Mouse (Mus musculus): ENCODE data around the gene B3galt4.

Gene B3galt4

DNA sequence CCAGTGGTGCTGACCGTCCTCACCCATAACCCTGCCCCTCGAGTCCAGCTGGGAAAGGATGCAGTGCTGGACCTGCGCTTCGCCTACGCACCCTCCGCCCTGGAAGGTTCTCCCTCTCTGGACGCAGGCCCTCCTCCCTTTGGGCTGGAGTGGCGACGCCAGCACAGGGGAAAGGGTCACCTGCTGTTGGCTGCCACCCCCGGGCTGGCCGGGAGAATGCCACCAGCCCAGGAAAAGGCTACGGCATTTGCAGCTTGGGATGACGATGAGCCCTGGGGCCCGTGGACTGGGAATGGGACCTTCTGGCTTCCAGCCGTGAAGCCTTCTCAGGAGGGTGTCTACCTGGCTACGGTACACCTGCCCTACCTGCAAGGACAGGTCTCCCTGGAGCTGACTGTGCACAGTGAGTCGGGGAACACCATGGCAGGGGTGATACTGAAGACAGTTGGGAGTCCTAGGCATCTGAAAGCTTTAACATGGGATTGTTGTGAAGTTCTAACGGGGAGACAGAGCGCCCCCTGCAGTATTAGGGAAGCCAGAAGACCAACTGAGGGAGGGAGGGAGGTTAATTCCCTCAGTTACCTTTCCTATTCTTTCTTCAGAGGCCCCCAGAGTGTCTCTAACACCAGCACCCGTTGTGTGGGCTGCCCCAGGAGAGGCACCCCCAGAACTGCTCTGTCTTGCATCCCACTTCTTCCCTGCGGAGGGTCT is 25.7 kb downstream of the B3galt4 start:
- CTCF ChIA-PET = interaction anchor here (0.6 to 6.7 kb wide), 70 partner anchors 10 to 1165 kb away, joined by 3 to 51 read pairs (median 4); partner anchors contain the start of genes Tapbp (in 3 of the 4), Zbtb22 (in 3 of the 4), B3galt4 (in 2 of the 4) and Daxx (in 2 of the 4)

DNA sequence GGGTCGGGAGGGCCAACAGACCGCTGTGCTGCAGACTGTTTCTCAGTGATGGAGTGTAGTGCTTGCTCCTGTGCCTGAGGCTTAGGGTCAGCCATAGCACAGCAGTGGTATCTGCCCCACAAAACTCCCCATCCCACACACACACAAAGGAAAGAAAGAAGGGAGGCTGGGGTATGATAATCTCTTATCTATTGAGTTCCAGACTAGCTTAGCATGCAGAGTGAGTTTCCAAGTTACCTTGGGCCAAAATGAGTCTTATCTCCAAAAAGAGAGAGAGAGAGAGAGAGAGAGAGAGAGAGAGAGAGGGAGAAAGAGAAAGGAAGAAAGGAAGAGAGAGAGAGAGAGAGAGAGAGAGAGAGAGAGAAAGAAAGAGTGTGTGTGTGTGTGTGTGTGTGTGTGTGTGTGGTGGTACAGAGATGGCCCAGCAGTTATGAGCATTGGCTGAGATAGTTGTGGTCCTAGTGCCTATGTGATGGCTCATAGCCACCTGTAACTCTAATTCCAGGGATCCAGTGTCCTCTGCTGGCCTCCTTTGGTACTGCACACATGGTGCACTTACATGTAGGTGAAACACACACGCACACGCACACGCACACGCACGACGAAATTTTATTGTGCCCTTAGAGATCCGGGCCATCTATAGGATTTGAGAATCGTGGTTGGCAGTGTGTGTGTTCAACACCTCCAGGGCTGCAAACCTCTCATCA is 26.6 kb downstream of the B3galt4 start:
- CTCF ChIA-PET = interaction anchor here (0.8 to 6.7 kb wide), 35 partner anchors 9 to 211 kb away, joined by 3 to 51 read pairs (median 4); partner anchors contain the start of genes Tapbp (in 3 of the 4), Zbtb22 (in 3 of the 4), Daxx (in 2 of the 4) and Rps18 (in 2 of the 4)
- POLR2A ChIA-PET = interaction anchor here (0.6 to 20.4 kb wide), 33 partner anchors 9 to 1866 kb away, joined by 3 to 528 read pairs (median 4); partner anchors contain the start of genes Ndufa7 (in 2 of the 4), Rps18 (in 2 of the 4), Tapbp (in 2 of the 4) and Vps52 (in 2 of the 4)

More for the DNA sequence above, 25.7 kb downstream of the B3galt4 start:
- POLR2A ChIA-PET = interaction anchor here (0.7 to 20.4 kb wide), 38 partner anchors 9 to 166 kb away, joined by 3 to 528 read pairs (median 4); partner anchors contain the start of genes Ndufa7 (in 3 of the 4), Rps18 (in 3 of the 4), Vps52 (in 3 of the 4) and B3galt4 (in 2 of the 4)

DNA sequence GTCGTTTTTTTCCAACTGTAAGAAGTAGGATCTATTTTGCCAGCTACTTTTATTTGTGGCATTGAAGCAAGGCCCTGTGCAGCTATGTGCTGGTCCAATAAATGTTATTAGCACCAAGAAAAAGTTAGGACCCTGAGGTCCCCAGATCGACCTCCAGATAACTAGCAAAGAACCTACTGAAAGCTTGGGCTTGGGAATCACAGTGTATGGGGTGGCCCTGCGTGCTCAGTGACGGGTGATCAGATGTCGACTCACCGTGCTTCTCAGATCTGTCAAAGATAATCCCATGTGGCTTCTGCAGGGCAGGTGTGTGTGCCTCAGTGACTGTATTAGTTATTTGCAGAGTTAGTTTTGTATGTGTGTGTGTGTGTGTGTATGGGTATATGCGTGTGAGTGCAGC is 29.9 kb downstream of the B3galt4 start:
- ChIA-PET POLR2A (interaction anchor here in 1 of 4 experiments (1.1 to 6.8 kb wide), 4 partner anchors 12 to 98 kb away, joined by 4 to 57 read pairs (median 25); partner anchors contain the start of genes Daxx, Ndufa7, Rps18 and Rps28), CTCF (interaction anchor here in 3 of 4 experiments (0.6 to 6.7 kb wide), 8 partner anchors 10 to 101 kb away, joined by 3 to 51 read pairs (median 5); partner anchors contain the start of gene Daxx (in 2 of the 3))

DNA sequence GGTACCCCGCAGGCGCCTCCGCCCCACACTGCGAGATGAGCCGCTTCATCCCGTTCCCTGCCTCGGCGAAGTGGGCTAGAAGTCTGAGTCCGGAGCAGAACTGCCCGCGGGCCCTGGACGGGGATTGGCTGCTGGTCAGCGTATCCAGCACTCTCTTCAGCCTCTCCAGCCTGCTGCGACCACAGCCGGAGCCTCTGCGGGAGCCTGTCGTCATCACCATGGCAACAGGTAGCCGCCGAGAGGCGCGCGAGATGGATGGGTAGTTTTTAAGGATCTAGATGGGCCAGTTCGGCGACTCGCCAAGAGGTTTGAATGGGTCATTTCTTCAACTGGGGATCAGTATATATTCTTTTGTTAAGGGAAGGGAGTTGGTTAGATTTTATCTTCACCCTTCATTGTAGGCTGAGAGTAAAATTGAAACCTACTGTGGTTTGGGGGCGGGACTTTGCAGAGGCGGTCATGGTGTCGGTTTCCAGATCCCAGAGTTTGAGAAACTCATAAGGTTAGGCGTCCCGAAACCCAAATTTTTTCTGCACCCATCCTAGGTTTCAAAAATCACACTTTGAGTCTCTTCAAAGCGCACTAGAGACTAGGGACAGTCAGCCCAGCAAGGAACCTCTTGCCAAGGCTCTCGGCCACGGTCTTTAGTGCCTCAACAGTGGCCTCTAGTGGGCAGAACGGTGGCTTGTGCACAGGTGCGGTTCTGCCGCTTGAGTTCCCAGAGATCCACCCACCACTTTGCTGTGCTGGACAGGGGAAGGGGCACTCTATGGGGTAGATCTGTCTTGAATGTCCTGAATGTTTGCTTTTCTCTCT is 30.8 kb downstream of the B3galt4 start:
- ChIA-PET POLR2A (interaction anchor here in 3 of 4 experiments (1.1 to 6.8 kb wide), 19 partner anchors 9 to 161 kb away, joined by 3 to 79 read pairs (median 7); partner anchors contain the start of genes Daxx (in 3 of the 3), Ndufa7 (in 2 of the 3), Rgl2 (in 2 of the 3) and Rps18 (in 2 of the 3)), CTCF (interaction anchor here in 3 of 4 experiments (0.5 to 6.7 kb wide), 8 partner anchors 10 to 211 kb away, joined by 3 to 51 read pairs (median 6); partner anchors contain the start of gene Daxx (in 1 of the 3))

DNA sequence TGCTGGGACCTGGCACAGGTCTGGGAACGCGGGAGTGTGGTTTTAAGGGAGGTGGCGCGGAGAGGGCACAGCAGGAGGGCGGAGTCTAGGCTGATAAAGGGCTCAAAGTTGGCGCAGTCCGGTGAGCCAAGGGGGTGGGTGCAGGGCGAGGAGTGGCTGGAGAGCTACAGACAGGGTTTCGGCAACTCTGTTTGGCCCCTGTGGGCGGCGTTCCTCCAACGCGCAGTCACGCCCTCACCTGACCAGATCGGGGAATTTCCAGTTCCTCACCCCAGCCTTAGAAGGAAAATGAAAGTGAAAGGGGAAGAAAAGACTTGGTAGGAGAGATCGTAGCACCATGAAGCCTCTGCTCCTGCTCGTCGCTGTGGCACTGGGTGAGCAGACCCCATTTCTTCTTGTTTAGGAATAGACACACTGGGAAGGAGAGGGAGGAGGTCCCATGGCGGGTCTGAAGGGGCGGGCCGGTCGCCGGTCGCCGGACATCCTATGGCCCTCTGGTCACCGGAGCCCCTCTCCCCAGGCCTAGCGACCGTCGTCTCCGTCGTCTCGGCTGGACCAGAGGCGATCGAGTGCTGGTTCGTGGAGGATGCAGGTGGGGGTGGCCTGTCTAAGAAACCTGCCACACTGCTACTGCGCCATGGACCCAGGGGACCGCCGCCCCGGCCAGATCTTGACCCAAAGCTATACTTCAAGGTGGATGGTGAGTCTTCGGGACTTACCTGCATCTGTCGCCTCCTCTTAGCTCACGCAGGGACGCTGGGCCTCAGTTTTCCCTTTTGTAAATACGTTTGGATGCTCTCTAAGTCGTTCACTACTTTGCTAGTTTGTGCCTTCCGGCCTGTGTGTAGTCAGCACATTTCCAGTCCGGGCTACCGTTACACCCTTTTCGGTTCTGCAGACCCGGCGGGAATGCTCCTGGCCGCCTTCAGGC is 31.7 kb downstream of the B3galt4 start:
- ChIA-PET POLR2A (interaction anchor here in 3 of 4 experiments (0.6 to 6.2 kb wide), 36 partner anchors 10 to 234 kb away, joined by 3 to 79 read pairs (median 4); partner anchors contain the start of genes Daxx (in 3 of the 3), Rgl2 (in 3 of the 3), B3galt4 (in 2 of the 3) and Cd320 (in 2 of the 3)), CTCF (interaction anchor here in 3 of 4 experiments (0.7 to 2.1 kb wide), 12 partner anchors 9 to 276 kb away, joined by 3 to 18 read pairs (median 4); partner anchors contain the start of genes Daxx (in 1 of the 3), Kank3 (in 1 of the 3), Kifc1 (in 1 of the 3) and Rgl2 (in 1 of the 3))

DNA sequence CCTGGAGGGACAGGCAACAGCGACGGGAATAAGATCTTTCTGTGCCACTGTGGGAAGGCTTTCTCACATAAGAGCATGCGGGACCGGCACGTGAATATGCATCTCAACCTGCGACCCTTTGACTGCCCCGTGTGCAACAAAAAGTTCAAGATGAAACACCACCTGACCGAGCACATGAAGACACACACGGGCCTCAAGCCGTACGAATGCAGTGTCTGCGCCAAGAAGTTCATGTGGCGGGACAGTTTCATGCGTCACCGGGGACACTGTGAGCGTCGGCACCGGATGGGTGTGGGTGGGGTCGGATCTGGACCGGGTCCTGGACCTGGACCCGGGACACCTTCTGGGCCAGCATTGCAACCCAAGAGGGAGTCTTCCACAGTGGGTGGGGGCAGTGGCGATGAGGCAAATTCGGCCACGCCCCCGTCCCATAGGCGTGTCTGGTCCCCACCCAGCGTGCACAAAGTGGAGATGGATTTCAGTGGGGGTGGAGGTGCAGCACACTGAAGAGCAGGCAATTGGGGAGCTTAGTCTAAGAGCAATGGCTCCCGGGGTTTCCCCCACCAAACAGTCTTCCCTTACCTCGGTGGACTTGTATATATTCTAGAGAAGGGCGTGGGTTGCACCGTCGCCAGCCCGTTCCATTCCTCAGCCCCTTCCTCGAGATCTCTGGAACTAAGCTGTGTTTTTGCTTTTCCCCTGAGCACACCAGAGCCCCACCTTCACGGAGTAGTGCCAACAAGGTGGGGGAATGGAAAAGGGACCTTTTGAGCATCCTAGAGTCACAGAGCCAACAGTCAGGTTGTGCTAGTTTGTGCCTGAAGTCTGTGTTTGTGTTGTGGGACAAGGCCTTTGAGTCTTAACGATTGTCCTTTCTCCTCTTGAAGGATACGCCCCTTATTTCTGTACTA is 32.7 kb downstream of the B3galt4 start:
- ChIA-PET POLR2A (interaction anchor here in 3 of 4 experiments (0.7 to 6.2 kb wide), 36 partner anchors 8 to 235 kb away, joined by 3 to 79 read pairs (median 6); partner anchors contain the start of genes Daxx (in 3 of the 3), Rgl2 (in 3 of the 3), Cd320 (in 2 of the 3) and Ndufa7 (in 2 of the 3)), CTCF (interaction anchor here in 3 of 4 experiments (0.6 to 2.1 kb wide), 15 partner anchors 8 to 275 kb away, joined by 3 to 18 read pairs (median 4); partner anchors contain the start of genes Daxx (in 1 of the 3), Kank3 (in 1 of the 3), Kifc1 (in 1 of the 3) and Rgl2 (in 1 of the 3))

DNA sequence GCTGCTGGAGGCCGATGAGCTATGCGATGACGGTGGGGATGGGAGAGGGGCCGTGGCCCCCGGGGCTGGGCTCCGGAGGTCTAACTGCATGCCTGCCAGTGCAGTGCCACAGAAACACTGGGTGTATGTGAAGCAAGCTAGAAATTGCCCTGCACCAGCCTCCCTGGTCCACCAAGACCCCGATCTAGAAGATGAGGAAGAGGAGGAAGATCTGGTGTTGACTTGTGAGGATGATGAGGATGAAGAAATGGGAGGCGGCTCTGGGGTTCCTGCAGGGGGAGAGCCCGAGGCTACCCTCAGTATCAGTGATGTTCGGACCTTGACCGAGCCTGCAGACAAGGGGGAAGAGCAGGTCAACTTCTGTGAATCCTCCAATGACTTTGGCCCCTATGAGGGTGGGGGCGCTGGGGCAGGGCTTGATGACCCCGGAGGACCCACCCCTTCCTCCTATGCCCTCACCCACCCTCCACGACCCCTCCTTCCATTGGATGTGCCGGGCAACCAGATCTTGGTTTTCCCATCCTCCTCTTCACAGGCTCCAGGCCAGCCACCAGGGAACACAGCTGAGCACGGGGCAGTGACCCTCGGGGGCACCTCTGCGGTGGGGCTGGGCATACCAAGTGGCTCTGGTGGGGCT is 33.5 kb downstream of the B3galt4 start:
- ChIA-PET POLR2A (interaction anchor here in 3 of 4 experiments (0.7 to 13.1 kb wide), 12 partner anchors 8 to 234 kb away, joined by 7 to 258 read pairs (median 42); partner anchors contain the start of genes B3galt4 (in 2 of the 3), Daxx (in 2 of the 3), Rgl2 (in 2 of the 3) and Ndufa7 (in 1 of the 3)), CTCF (interaction anchor here in 2 of 4 experiments (0.6 to 0.8 kb wide), 2 partner anchors 9 to 78 kb away, joined by 4 read pairs; partner anchors contain the start of gene Daxx (in 1 of the 2))

DNA sequence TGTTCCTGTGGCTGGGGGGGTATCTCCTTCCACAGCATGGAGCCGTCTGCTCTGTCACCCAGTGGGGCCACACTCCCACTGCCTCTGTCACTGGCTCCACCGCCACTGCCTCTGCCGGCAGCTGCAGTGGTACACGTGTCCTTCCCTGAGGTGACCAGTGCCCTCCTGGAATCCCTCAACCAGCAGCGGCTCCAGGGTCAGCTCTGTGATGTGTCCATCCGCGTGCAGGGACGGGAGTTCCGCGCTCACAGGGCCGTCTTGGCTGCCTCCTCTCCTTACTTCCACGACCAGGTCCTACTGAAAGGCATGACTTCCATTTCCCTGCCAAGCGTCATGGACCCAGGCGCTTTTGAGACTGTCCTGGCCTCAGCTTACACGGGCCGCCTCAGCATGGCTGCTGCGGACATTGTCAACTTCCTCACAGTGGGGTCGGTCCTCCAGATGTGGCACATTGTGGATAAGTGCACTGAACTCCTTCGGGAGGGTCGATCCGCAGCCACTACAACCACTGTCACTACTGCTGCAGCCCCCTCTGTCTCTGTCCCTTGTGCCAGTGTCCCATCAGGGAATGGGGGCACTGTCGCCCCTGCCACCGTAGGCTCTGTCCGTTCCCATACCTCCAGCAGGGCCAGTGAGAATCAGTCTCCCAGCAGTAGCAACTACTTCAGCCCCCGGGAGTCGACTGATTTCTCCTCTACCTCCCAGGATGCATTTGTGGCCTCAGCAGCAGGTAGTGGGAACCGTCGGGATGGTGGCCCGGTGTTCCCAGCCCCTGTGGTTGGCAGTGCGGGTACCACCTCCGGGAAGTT is 34.2 kb downstream of the B3galt4 start:
- POLR2A ChIA-PET = interaction anchor here in 3 of 4 experiments (0.5 to 13.1 kb wide), 36 partner anchors 8 to 205 kb away, joined by 3 to 258 read pairs (median 11); partner anchors contain the start of genes B3galt4 (in 3 of the 3), Ndufa7 (in 3 of the 3), Rps18 (in 3 of the 3) and Rps28 (in 3 of the 3)
- CTCF ChIA-PET = interaction anchor here in 3 of 4 experiments (0.8 to 3.5 kb wide), 5 partner anchors 8 to 52 kb away, joined by 3 to 31 read pairs (median 4); partner anchors contain the start of gene Daxx (in 1 of the 3)

DNA sequence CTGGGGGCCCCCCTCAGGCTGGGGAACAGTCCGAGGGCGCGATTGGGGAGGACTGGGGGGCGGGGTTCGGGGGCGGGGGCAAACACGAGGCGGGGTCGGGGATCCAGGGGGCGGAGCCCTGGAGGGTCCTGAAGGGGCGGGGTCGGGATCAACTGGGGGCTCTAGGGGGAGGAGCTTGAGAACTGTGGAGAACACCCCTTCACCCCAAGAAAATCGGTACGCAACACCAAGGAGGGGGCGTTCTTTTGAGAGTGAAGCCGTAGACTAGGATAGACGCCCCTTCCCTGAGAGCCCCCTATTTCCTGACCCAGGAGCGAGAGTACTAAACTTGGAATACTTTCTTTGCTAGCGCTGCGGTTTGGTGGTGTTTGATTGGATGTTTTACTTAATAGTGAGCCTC is 35.0 kb downstream of the B3galt4 start:
- ChIA-PET CTCF (interaction anchor here in 3 of 4 experiments (0.6 to 3.5 kb wide), 15 partner anchors 8 to 115 kb away, joined by 3 to 31 read pairs (median 4); partner anchors contain the start of genes Kifc1 (in 1 of the 3), Rxrb (in 1 of the 3) and Slc39a7 (in 1 of the 3)), POLR2A (interaction anchor here (0.5 to 13.1 kb wide), 64 partner anchors 8 to 330 kb away, joined by 3 to 258 read pairs (median 6); partner anchors contain the start of genes B3galt4 (in 3 of the 4), H2-DMa (in 3 of the 4), Ndufa7 (in 3 of the 4) and Rps18 (in 3 of the 4))

DNA sequence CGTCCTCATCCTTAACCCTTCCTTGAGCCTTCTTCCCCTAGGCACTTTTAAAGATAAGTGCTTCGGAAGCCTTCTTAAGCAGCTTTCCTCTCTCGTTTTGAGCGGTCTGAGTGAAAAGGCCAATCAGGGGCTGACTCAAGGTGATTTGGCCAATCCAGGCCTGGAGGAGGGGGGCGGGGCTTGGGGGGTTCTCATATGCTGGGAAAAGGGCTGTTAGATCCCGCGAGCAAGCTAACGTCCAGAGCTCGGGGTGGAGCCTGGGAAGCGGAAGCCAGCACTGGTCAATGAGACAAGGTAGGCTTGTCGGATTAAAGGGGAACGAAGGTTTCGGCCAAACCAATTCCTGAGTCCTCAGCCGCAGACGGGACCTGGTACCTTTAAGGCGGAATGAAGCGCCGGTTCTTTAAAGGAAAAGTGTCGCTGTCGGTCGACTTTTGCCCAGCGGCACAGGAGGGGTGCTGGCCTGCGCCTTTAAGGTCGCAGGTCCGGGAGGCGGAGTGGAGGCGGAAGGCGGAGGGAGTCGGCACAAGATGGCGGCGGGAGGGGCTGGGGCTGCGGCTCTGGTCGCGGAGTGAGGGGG is 35.5 kb downstream of the B3galt4 start, which contains the start of the genes Tapbp and Zbtb22:
TSS of gene Tapbp (plus strand) at position 229 of the 580 bp plus-strand sequence.
TSS of gene Zbtb22 (plus strand) at position 234 of the 580 bp plus-strand sequence.
- POLR2A ChIA-PET = interaction anchor here (0.5 to 13.1 kb wide), 73 partner anchors 8 to 455 kb away, joined by 3 to 258 read pairs (median 6); partner anchors contain the start of genes B3galt4 (in 3 of the 4), H2-DMa (in 3 of the 4), Ndufa7 (in 3 of the 4) and Rgl2 (in 3 of the 4)
- CTCF ChIA-PET = interaction anchor here (0.6 to 3.5 kb wide), 22 partner anchors 8 to 193 kb away, joined by 3 to 31 read pairs (median 4); partner anchors contain the start of genes Kifc1 (in 1 of the 4), Rxrb (in 1 of the 4) and Slc39a7 (in 1 of the 4)

DNA sequence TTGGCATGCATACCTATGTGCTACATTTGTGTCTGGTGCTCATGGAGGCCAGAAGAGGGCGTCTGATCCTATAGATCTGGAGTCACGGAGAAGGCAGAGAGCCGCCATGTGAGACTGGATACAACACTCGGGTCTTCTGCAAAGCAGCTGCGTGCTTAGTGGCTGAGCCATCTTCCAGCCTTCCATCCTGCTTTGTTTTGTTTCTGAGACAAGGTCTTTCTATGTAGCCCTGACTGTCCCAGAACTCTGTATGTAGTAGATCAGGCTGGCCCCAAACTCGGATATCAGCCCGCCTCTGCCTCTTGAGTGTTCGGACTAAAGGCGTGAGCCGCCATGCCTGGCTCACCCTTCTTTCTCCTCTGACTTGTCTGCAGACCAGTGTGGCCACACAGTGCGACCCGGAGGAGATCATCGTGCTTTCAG is 36.3 kb downstream of the B3galt4 start:
- CTCF ChIA-PET = interaction anchor here (0.6 to 3.5 kb wide), 17 partner anchors 8 to 1202 kb away, joined by 3 to 31 read pairs (median 5); partner anchors contain the start of gene Kifc1 (in 1 of the 4)
- POLR2A ChIA-PET = interaction anchor here (0.6 to 13.1 kb wide), 49 partner anchors 7 to 455 kb away, joined by 3 to 258 read pairs (median 7); partner anchors contain the start of genes B3galt4 (in 3 of the 4), H2-DMa (in 3 of the 4), Rgl2 (in 3 of the 4) and Rps18 (in 3 of the 4)

DNA sequence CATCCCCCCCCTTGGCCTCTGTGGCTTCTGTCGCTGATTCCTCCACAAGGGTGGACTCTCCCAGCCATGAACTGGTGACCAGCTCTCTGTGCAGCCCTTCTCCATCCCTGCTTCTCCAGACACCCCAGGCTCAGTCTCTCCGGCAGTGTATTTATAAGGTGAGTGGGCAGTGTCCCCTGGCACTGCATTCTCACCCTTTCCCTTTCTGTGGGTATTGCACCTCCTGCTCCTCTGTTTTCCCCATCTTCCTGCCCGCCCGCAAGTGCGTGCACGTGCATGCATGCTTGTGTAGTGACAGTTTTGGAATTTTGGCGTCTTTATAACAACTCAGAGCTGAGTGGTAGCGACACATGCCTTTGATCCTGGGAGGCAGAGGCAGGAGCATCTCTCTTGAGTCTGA is 37.4 kb downstream of the B3galt4 start:
- ChIA-PET POLR2A (interaction anchor here in 3 of 4 experiments (0.7 to 13.1 kb wide), 11 partner anchors 6 to 922 kb away, joined by 3 to 258 read pairs (median 44); partner anchors contain the start of genes B3galt4 (in 2 of the 3), Daxx (in 1 of the 3), Kifc1 (in 1 of the 3) and Rgl2 (in 1 of the 3)), CTCF (interaction anchor here in 3 of 4 experiments (0.6 to 3.5 kb wide), 5 partner anchors 11 to 1182 kb away, joined by 3 to 31 read pairs (median 10); no protein-coding TSS in a partner anchor)

Data from embryonic stem cell, embryonic (primary cell).